In genomic region chr9:70277529-70277982, GRCm38 (mm10) we compare ENCODE assay signal across 22 mouse cellular contexts.
A peak's percentile ranks its signal among the peaks of the same experiment; 100 is the strongest.
DNase-seq lines count a peak whose midpoint lies in the region; ATAC-seq and TF ChIP-seq lines count a peak whose summit lies in the region.
"Had no signal": no experiment of that assay in that cellular context is flagged by ENCODE, and none has a peak within 500 bp of the region (broad histone marks: within the 10 kb centered on the region; RNA-seq: fewer than 3 reads in every experiment).

No protein-coding gene starts in this region.

- TF ChIP-seq EP300 in liver, postnatal 0 days (IDR thresholded peaks at IDR 0.05; ENCODE audit: low read depth): peak; percentile 30

- TF ChIP-seq CTCF in liver, postnatal 0 days (IDR thresholded peaks at IDR 0.05; ENCODE audit: low read depth): no peak

- 77% methylated on average over 11 of the region's 11 CpGs for WGBS in intestine, embryonic 14.5 days
- WGBS in liver, postnatal 0 days (ENCODE audit: insufficient replicate concordance): 51% methylated on average over 11 of the region's 11 CpGs

- H3K9ac ChIP-seq in intestine, embryonic 14.5 days (ENCODE audit: low read length): no peak overlapping the region
- H3K9ac ChIP-seq in liver, postnatal 0 days (replicated peaks): no peak overlapping the region; the same call in 1 of the 2 replicates
- H3K9ac ChIP-seq: forebrain, embryonic 12.5 days; hindbrain, embryonic 14.5 days; neural tube, embryonic 15.5 days had no signal

- no peak overlapping the region for H3K4me2 ChIP-seq in intestine, embryonic 14.5 days (ENCODE audit: low read length)
- H3K4me2 ChIP-seq in liver, postnatal 0 days (ENCODE audit: low read depth, low read length): peak overlapping the region; percentile 58
- H3K4me2 ChIP-seq: forebrain, embryonic 12.5 days; hindbrain, embryonic 14.5 days; neural tube, embryonic 15.5 days had no signal

- no peaks in the 10 kb centered on the region for H3K27me3 ChIP-seq in intestine, embryonic 14.5 days (replicated peaks; ENCODE audit: control insufficient read depth, insufficient read depth, low read length)
- no peaks in the 10 kb centered on the region for H3K27me3 ChIP-seq in liver, postnatal 0 days (ENCODE audit: insufficient read depth, low read length)
- H3K27me3 ChIP-seq: forebrain, embryonic 12.5 days; neural tube, embryonic 15.5 days; Patski had no signal

- H3K27ac ChIP-seq in intestine, embryonic 14.5 days (ENCODE audit: low read depth): no peak overlapping the region
- H3K27ac ChIP-seq in liver, postnatal 0 days (ENCODE audit: low read depth): peak overlapping the region; percentile 94
- H3K27ac ChIP-seq: forebrain, embryonic 12.5 days; hindbrain, embryonic 14.5 days; layer of hippocampus, adult 2 months; midbrain, embryonic 10.5 days; neural tube, embryonic 15.5 days had no signal

- no peak; the same call in 1 of the 2 replicates for ATAC-seq in intestine, embryonic 14.5 days (replicated peaks; ENCODE audit: low FRiP score, low TSS enrichment, low read depth)
- peak; percentile 86 for ATAC-seq in liver, postnatal 0 days
- ATAC-seq: CD4-positive, CD25-positive, alpha-beta regulatory T cell, adult 4 months; Patski had no signal

- H3K4me3 ChIP-seq in intestine, embryonic 14.5 days (ENCODE audit: low read depth, low read length): no peak overlapping the region
- H3K4me3 ChIP-seq in liver, postnatal 0 days (ENCODE audit: low read depth, low read length): peak overlapping the region; percentile 29; the same call in 1 of the 2 replicates
- H3K4me3 ChIP-seq: forebrain, embryonic 12.5 days; layer of hippocampus, adult 2 months; midbrain, embryonic 10.5 days; neural tube, embryonic 15.5 days had no signal

- intact Hi-C loops in heart, postnatal 25 days (cut with DNase I): no loop called here
- intact Hi-C loops in heart, postnatal 36 days (cut with DNase I): no loop called here

- H3K4me1 ChIP-seq in intestine, embryonic 14.5 days (replicated peaks; ENCODE audit: control insufficient read depth, insufficient read depth, low read length): 0 out of 2 replicates have a peak, but pooled peaks cover 4% of the 10 kb centered on the region
- no peaks in the 10 kb centered on the region; the same call in 1 of the 2 replicates for H3K4me1 ChIP-seq in liver, postnatal 0 days (ENCODE audit: insufficient read depth)
- H3K4me1 ChIP-seq: forebrain, embryonic 12.5 days; midbrain, embryonic 10.5 days had no signal

- peak; percentile 82 for DNase-seq in ES-CJ7 (ENCODE audit: low read depth, low spot score)
- peak; percentile 60 for DNase-seq in intestine, embryonic 14.5 days (ENCODE audit: low spot score)
- peak; percentile 55 to 77 for DNase-seq in kidney, postnatal 25 days
- DNase-seq in liver, postnatal 0 days: peak; percentile 44
- DNase-seq in heart, postnatal 25 days (ENCODE audit: low spot score): no peak
- DNase-seq in gastrocnemius, adult 8-10 months (ENCODE audit: low spot score in 2 of 2): no peak
- DNase-seq in T-cell, adult 2 months (ENCODE audit: low spot score): no peak
- no peak for DNase-seq in heart, postnatal 36 days
- DNase-seq: adrenal gland, postnatal 14 days; cerebellum, adult 9-11 months; embryo, embryonic 11 days; heart, adult 11 months; lung, adult 18-20 months; lung, postnatal 36 days; thymus, postnatal 25 days had no signal

- no peaks in the 10 kb centered on the region for H3K9me3 ChIP-seq in intestine, embryonic 14.5 days (ENCODE audit: control insufficient read depth, low read length)
- no peaks in the 10 kb centered on the region for H3K9me3 ChIP-seq in liver, postnatal 0 days (ENCODE audit: low read length)
- H3K9me3 ChIP-seq: forebrain, embryonic 12.5 days; midbrain, embryonic 10.5 days; neural tube, embryonic 15.5 days had no signal

- no peaks in the 10 kb centered on the region for H3K36me3 ChIP-seq in intestine, embryonic 14.5 days (ENCODE audit: control insufficient read depth, insufficient read depth, low read length)
- no peaks in the 10 kb centered on the region for H3K36me3 ChIP-seq in liver, postnatal 0 days (replicated peaks; ENCODE audit: insufficient read depth, low read length)
- H3K36me3 ChIP-seq: forebrain, embryonic 12.5 days; midbrain, embryonic 10.5 days; neural tube, embryonic 15.5 days had no signal

Comparison
In these comparisons a context has a peak if more than half of its experiments do, and no peak if none do; other contexts are left out.
1. DNase-seq: peak in ES-CJ7 (single experiment), intestine, embryonic 14.5 days (single experiment), kidney, postnatal 25 days (2 of 2) and liver, postnatal 0 days (single experiment); none in heart, postnatal 25 days (single experiment), gastrocnemius, adult 8-10 months (0 of 2), T-cell, adult 2 months (single experiment) and heart, postnatal 36 days (0 of 2).